Mouse (Mus musculus) small intestine, adult 2 months (tissue): ENCODE measurements around the gene Fam227a.

Experiments
- CTCF ChIP-seq: fragments of 200-500 bp; IDR thresholded peaks from 2 replicates; pipeline ENCODE4 v1.5.1; 2012; ENCODE audit warnings: low read depth, mild to moderate bottlenecking, control low read depth, inconsistent platforms, low read length, moderate library complexity, mixed read lengths; ENCODE audit not compliant: insufficient replicate concordance, insufficient read length; ENCODE audit errors: extremely low read depth
- POLR2A ChIP-seq: fragments of 200-500 bp; IDR thresholded peaks from 2 replicates; pipeline ENCODE4 v1.6.1; 2012; ENCODE audit warnings: low read depth, mild to moderate bottlenecking, control low read depth, inconsistent platforms, low read length, moderate library complexity

- TF ChIP-seq POLR2A = no peak
- no peak for TF ChIP-seq CTCF
Observed at GRCm38 (mm10) chr15:79689662-79690425, 31.1 kb upstream of the Fam227a start.
